Mouse (Mus musculus) retina, adult 2 months (tissue): ENCODE results near the gene Gm20521.

Source experiments
- DNase-seq: peaks from one replicate; pipeline ENCODE4 v3.0.0-alpha.2; 2012; ENCODE audit warnings: low read depth, low spot score

Gm20521 gene

DNA sequence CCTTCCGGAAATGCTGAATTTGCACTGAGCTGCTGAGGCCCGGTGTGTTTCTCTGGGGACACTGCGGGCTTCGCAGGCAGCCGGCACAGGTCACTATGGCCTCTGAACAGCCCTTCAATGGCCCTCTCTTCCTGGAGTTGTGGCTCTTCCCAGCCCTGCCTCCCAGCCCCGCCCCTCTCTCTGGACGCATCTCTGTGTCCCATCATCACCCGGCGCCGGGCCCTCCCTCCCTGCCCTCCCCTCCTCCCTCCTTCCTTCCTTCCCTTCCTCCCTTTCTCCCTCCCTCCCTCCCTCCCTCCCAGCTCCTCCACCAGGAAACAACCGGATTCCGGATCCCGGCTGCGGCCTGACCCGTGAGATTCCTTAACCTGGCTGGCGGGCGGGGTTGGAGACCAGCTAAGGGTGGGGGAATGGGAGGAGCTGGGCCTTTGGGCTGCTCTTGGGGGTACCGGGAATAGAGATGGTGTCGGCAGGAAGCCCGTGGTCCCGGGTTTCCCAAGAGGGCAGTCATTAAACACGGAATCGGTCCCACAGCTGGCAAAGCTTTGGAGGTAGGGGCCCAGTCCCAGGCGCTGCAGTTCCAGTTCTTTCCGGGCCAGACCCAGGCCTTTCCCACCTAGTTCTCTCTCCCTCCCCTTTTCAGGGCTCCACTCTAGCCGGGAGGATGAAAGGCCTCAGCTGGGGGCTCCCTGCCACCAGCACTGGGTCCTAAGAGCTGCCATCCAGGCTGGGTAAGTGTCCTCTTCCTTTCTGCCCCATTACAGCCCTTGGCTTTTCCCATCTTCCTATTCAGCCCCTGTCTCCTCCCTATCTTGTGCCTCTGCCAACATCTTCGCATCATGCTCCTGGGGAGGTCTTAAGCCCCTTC, at the start of gene Gm20521, which contains the start of gene Bcl2l2:
TSS of gene Gm20521 (plus strand) at position 288 of the 868 bp plus-strand sequence.
TSS of gene Bcl2l2 (plus strand) at position 224 of the 868 bp plus-strand sequence.
- peak; percentile 71 for DNase-seq

- DNase-seq, result no peak
Observed at GRCm38 (mm10) chr14:54843461-54843860, 39.8 kb upstream of the Gm20521 start.

GRCm38 (mm10) chr14:54855726-54856125, 27.5 kb upstream of the Gm20521 start:
- DNase-seq, result no peak

DNA sequence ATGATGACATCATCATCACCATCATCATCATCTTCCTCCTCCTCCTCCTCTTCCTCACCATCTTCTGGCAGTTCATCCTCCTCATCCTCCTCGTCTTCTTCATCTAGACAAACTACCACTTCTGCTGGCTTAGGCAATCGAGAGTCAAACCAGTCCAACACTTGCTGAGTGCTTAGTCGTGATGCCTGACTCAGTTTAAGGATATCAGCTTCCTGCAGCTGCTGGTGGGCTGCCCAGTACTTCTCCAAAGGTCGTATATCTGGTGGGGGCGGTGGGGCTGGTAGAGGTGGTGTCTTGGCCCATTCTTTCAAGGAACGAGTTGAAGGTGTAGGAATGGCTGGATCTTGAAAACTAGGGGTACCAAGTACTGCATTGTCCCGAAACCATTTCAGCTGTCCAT, 26.5 kb upstream of the Gm20521 start:
- no peak for DNase-seq

GRCm38 (mm10) chr14:54857891-54858290, 25.4 kb upstream of the Gm20521 start:
- no peak for DNase-seq

GRCm38 (mm10) chr14:54860511-54860910, 22.7 kb upstream of the Gm20521 start:
- no peak for DNase-seq

GRCm38 (mm10) chr14:54863501-54864312, 19.5 kb upstream of the Gm20521 start:
- DNase-seq, result peak; percentile 73

- DNase-seq, result no peak
Observed at GRCm38 (mm10) chr14:54864313-54865036, 18.8 kb upstream of the Gm20521 start.

DNA sequence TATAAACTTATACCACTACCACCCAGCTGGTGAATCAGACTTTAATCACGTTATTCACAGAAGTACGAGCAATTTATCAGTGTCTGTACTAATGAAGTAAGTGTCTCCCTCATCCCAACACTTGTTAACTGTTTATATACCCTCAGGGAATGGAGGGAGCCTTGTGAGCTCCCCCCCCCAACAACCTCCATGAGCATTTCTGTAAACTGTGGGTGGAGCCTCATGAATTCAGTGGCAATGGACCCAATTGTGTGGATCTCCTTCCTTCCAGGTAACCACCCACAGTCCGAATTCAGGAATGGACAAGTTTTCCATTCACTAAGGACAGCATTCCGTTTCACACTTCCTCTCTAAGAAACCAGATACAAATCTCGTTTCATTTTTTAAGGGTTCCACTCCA, 17.6 kb upstream of the Gm20521 start:
- DNase-seq, result no peak

DNA sequence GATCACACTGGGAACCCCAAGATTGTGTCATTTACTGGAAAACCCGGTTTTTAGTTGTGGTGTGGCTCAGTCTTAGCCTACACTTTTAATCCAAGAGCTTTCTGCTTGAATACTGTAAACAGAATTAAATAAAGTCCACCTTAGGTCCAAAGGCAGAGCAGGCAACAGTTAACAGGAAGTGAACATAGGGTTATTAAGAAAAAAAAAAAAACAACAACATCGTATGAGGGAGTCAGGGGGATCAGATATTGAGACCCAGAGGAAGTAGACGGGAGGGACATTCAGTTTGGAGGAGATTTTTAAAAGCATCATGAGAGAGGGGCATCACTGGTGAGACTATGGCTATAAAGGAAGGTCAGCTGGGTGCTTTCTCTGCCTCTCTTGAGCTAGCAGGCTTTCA, 17.0 kb upstream of the Gm20521 start:
- no peak for DNase-seq

GRCm38 (mm10) chr14:54866936-54867335, 16.3 kb upstream of the Gm20521 start:
- no peak for DNase-seq

GRCm38 (mm10) chr14:54868026-54868425, 15.2 kb upstream of the Gm20521 start:
- no peak for DNase-seq

- no peak for DNase-seq
Observed at GRCm38 (mm10) chr14:54870861-54871260, 12.4 kb upstream of the Gm20521 start, which contains the start of gene Homez. Gene Homez, minus strand, starts transcription at chr14:54870961.

DNA sequence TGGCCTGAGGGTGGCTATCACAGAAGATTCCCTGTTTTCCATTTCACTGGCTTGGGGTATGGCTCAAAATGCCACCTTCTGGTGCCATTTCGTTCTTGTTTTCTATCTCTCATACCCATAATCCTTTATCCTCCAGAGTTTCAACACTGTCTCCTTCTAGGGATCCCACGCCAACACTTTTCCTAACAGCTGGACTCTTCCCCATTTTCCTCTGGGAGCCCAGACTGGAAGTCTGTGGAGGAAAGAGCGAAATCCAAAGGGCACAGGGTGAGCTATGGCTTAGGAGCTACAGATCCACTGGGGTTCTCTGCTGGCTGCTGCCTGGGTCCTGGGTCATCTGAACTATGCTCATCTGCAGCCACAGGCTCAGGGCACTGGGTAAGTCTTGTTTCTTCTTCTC, 9.1 kb upstream of the Gm20521 start:
- no peak for DNase-seq

GRCm38 (mm10) chr14:54875844-54876538, 7.2 kb upstream of the Gm20521 start:
- no peak for DNase-seq

DNA sequence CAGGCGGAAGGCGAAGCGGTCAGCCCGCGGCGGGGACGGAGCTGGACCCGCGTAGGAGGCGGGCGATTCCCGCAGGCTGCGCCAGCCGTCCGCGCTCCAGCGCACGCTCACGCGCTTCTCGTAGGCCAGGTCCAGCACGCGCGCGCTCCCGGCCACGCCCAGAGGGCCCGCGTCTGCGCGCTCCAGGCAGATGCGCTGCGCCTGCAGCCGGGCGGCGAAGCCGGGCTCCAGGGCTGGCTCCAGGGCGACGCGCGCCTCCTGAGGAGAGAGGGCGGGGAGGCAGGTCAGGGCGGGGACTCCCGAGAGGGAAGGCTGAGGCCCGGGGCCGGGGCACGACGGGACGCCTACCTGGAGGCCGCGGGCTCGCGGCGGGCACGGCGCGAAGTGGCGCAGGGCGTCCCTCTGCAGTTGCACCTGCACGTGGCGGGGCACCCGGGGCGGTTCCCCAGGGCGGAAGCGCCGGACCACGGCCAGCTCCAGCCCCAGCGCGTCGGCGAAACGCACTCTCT, 6.6 kb upstream of the Gm20521 start:
- DNase-seq, result peak; percentile 82

DNA sequence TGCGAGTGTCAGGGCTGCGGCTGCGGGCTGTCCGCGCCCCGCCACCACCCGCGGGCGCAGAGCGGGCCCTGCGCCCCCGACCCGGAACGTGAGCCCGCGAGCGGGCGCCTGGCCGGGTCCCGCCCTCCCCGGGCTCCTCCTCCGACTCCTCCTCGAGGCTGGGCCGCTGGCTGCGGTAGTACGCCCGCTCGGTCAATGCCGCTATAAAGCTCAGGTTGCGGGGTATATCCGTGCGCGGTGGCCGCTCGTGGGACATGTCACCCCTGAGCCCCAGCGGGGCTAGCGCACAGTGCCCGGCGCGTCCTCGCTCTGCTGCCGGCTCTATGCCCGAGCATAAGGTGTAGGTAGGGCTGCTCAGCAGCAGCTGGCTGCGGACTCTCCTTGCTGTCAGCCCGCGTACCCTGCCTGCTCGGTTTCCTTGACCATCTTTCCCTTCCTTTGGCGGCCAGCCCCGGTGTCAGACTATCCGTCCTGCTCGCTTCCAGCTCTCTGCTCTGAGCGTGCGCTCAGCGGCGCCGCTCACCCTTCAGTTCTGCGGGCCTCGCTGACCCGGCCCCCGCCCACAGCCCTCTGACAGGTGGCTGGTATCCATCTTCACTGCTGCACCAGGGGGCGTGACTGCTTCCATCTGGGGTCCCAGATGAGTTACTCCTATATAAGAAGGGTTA, 6.1 kb upstream of the Gm20521 start, which contains the start of gene Ppp1r3e:
TSS of gene Ppp1r3e (minus strand) at position 503 of the 668 bp plus-strand sequence.
- no peak for DNase-seq

- DNase-seq, result no peak
Observed at GRCm38 (mm10) chr14:54884022-54884712, 926 bp downstream of the Gm20521 start.

DNA sequence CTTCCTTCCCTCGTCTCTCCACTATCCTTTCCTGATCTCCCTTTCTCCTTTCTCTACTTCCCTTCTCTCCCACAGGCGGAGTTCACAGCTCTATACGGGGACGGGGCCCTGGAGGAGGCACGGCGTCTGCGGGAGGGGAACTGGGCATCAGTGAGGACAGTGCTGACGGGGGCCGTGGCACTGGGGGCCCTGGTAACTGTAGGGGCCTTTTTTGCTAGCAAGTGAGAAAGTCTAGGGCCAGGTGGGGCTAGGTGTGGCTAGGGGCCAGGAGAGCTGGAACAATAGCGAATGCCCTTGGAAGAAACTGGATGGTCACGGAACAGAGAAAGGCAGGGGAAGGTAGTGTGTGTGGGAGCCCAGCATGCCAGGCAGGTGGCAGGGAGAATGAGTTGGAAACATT, 2.1 kb downstream of the Gm20521 start:
- no peak for DNase-seq

DNA sequence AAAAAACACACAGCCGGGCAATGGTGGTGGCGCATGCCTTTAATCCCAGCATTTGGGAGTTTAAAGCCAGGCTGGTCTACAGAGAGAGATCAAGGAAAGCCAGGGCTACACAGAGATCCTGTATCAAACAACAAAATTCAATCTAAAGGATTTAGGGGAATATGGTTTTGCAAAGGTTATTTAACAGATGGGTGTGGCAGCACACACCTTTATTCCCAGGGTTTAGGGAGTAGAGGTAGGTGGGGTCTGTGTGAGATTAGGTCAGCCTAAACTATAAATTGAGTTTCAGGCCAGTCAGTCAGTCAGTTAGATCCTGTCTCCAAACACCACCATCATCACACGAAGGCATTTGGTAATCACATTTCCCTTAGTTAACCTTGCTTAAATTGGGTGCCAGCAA, 9.0 kb downstream of the Gm20521 start, which contains the start of gene Pabpn1:
TSS of gene Pabpn1 (plus strand) at position 301 of the 400 bp plus-strand sequence.
- DNase-seq, result no peak
